Mouse (Mus musculus) gastrocnemius, adult 8-10 months (tissue): Measurements from ENCODE around the gene 2210408I21Rik. TPM values are rescaled to one million over a fixed set of nuclear protein-coding genes. Genes with fewer than 3 reads are reported as not detected.

Experiments
- DNase-seq, 2 experiments: peaks; one replicate each; pipeline ENCODE4 v3.0.0; 2022; ENCODE audit warnings: low spot score in 2 of 2
- total RNA-seq, 4 experiments: library from RNA; stranded (reverse); gene quantifications; 2 replicates each; pipeline ENCODE4 v1.2.4; 2022

2210408I21Rik gene
- total RNA-seq, 4 experiments from 2014 or later: 5.1 to 7.0 (median 6.3) TPM

GRCm38 (mm10) chr13:77275172-77275747 is 139.9 kb downstream of the 2210408I21Rik start:
- no peak for DNase-seq

- DNase-seq: no peak
Observed at GRCm38 (mm10) chr13:77278659-77279413, 143.5 kb downstream of the 2210408I21Rik start.

GRCm38 (mm10) chr13:77295519-77295918 is 160.2 kb downstream of the 2210408I21Rik start:
- no peak for DNase-seq

- DNase-seq: no peak
Observed at GRCm38 (mm10) chr13:77324101-77324500, 188.8 kb downstream of the 2210408I21Rik start.

GRCm38 (mm10) chr13:77326174-77326959 is 191.0 kb downstream of the 2210408I21Rik start:
- DNase-seq: no peak

- DNase-seq: no peak
Observed at GRCm38 (mm10) chr13:77342097-77342496, 206.8 kb downstream of the 2210408I21Rik start.

- DNase-seq: no peak
Observed at GRCm38 (mm10) chr13:77385448-77385970, 250.2 kb downstream of the 2210408I21Rik start.

GRCm38 (mm10) chr13:77386001-77386400 is 250.7 kb downstream of the 2210408I21Rik start:
- no peak for DNase-seq

GRCm38 (mm10) chr13:77388148-77388547 is 252.8 kb downstream of the 2210408I21Rik start:
- DNase-seq: no peak

GRCm38 (mm10) chr13:77389209-77389608 is 253.9 kb downstream of the 2210408I21Rik start:
- no peak for DNase-seq

GRCm38 (mm10) chr13:77396374-77396773 is 261.0 kb downstream of the 2210408I21Rik start:
- no peak for DNase-seq

GRCm38 (mm10) chr13:77396981-77397380 is 261.6 kb downstream of the 2210408I21Rik start:
- DNase-seq: no peak

- no peak for DNase-seq
Observed at GRCm38 (mm10) chr13:77397646-77398045, 262.3 kb downstream of the 2210408I21Rik start.

GRCm38 (mm10) chr13:77398477-77398876 is 263.1 kb downstream of the 2210408I21Rik start:
- DNase-seq: no peak

GRCm38 (mm10) chr13:77400762-77401161 is 265.4 kb downstream of the 2210408I21Rik start:
- DNase-seq: no peak

GRCm38 (mm10) chr13:77408530-77408929 is 273.2 kb downstream of the 2210408I21Rik start:
- no peak for DNase-seq

- no peak for DNase-seq
Observed at GRCm38 (mm10) chr13:77409804-77410203, 274.5 kb downstream of the 2210408I21Rik start.

- DNase-seq: no peak
Observed at GRCm38 (mm10) chr13:77412829-77413228, 277.5 kb downstream of the 2210408I21Rik start.

GRCm38 (mm10) chr13:77450007-77450567 is 314.7 kb downstream of the 2210408I21Rik start:
- DNase-seq: no peak

- no peak for DNase-seq
Observed at GRCm38 (mm10) chr13:77470093-77470621, 334.8 kb downstream of the 2210408I21Rik start.

GRCm38 (mm10) chr13:77476420-77476819 is 341.1 kb downstream of the 2210408I21Rik start:
- no peak for DNase-seq
